Mouse (Mus musculus) cerebellum, postnatal 10 days (tissue): ENCODE data around the gene Cpa3.

Experiments
- DNase-seq, 2 experiments: peaks; one replicate each; pipeline ENCODE4 v3.0.0; 2021; ENCODE audit warnings: mixed read lengths in 2 of 2

Gene Cpa3

GRCm38 (mm10) chr3:20242050-20242449, at the start of gene Cpa3:
TSS of gene Cpa3 (minus strand) at chr3:20242181.
- DNase-seq = no peak

- DNase-seq = no peak
Measured at GRCm38 (mm10) chr3:20291370-20291769, 49.4 kb upstream of the Cpa3 start.

GRCm38 (mm10) chr3:20288761-20289160, 46.8 kb upstream of the Cpa3 start:
- no peak for DNase-seq

GRCm38 (mm10) chr3:20281796-20282195, 39.8 kb upstream of the Cpa3 start:
- DNase-seq = no peak

- DNase-seq = no peak
Measured at GRCm38 (mm10) chr3:20275633-20276032, 33.7 kb upstream of the Cpa3 start, which contains the start of gene Cpb1. TSS of gene Cpb1 (minus strand) at chr3:20275733.

GRCm38 (mm10) chr3:20254566-20255479, 12.8 kb upstream of the Cpa3 start:
- DNase-seq = peak; percentile 3

GRCm38 (mm10) chr3:20243913-20244312, 1.9 kb upstream of the Cpa3 start:
- DNase-seq = no peak

- DNase-seq = no peak
Measured at GRCm38 (mm10) chr3:20239741-20240140, 2.2 kb downstream of the Cpa3 start.

- no peak for DNase-seq
Measured at GRCm38 (mm10) chr3:20236965-20237364, 5.0 kb downstream of the Cpa3 start.

- DNase-seq = no peak
Measured at GRCm38 (mm10) chr3:20229027-20229426, 13.0 kb downstream of the Cpa3 start.

GRCm38 (mm10) chr3:20225429-20225828, 16.6 kb downstream of the Cpa3 start:
- DNase-seq = no peak

- DNase-seq = no peak
Measured at GRCm38 (mm10) chr3:20222926-20223698, 18.9 kb downstream of the Cpa3 start.

- DNase-seq = no peak
Measured at GRCm38 (mm10) chr3:20222136-20222535, 19.8 kb downstream of the Cpa3 start.

- peak; percentile 71 to 77 for DNase-seq
Measured at GRCm38 (mm10) chr3:20198869-20199268, 43.1 kb downstream of the Cpa3 start.

GRCm38 (mm10) chr3:20197878-20198277, 44.1 kb downstream of the Cpa3 start:
- DNase-seq = no peak

GRCm38 (mm10) chr3:20188976-20189675, 52.9 kb downstream of the Cpa3 start:
- no peak for DNase-seq

GRCm38 (mm10) chr3:20172394-20172793, 69.6 kb downstream of the Cpa3 start:
- DNase-seq = no peak

- no peak for DNase-seq
Measured at GRCm38 (mm10) chr3:20167487-20167886, 74.5 kb downstream of the Cpa3 start.
